Mouse (Mus musculus): ENCODE data around the gene Polg2.
"Not testable (repeated sequence)": the region's sequence is repeated elsewhere in the genome, so short reads cannot be mapped to it uniquely, and the experiment has no call there.

Polg2 gene

GRCm38 (mm10) chr11:106788775-106789459 lies 9.6 kb upstream of the Polg2 start, which contains the start of the genes Ddx5 and Cep95:
Gene Ddx5, minus strand, starts transcription at chr11:106789185.
Gene Cep95, plus strand, starts transcription at chr11:106789252.
- peak; percentile 99 for DNase-seq (ENCODE audit: low read depth, low spot score)

- peak; percentile 97 for DNase-seq (ENCODE audit: low read depth, low spot score)
These were observed 8.9 kb upstream of the Polg2 start for GRCm38 (mm10) chr11:106788026-106788774.

- DNase-seq (ENCODE audit: low read depth, low spot score): peak; percentile 89
These were observed 8.0 kb upstream of the Polg2 start for GRCm38 (mm10) chr11:106787131-106788025.

GRCm38 (mm10) chr11:106785043-106785442 lies 5.7 kb upstream of the Polg2 start:
- no peak for DNase-seq (ENCODE audit: low read depth, low spot score)

GRCm38 (mm10) chr11:106784476-106784875 lies 5.1 kb upstream of the Polg2 start:
- no peak for DNase-seq (ENCODE audit: low read depth, low spot score)

GRCm38 (mm10) chr11:106782841-106783764 lies 3.8 kb upstream of the Polg2 start:
- no peak for DNase-seq (ENCODE audit: low read depth, low spot score)

- not testable (repeated sequence) for DNase-seq (ENCODE audit: low read depth, low spot score)
These were observed 2.9 kb upstream of the Polg2 start for GRCm38 (mm10) chr11:106782271-106782670.

GRCm38 (mm10) chr11:106780590-106781220 lies 1.4 kb upstream of the Polg2 start:
- DNase-seq (ENCODE audit: low read depth, low spot score): no peak

- no peak for DNase-seq (ENCODE audit: low read depth, low spot score)
These were observed 720 bp upstream of the Polg2 start for GRCm38 (mm10) chr11:106780089-106780425.

GRCm38 (mm10) chr11:106778589-106779387 lies 549 bp downstream of the Polg2 start:
- no peak for DNase-seq (ENCODE audit: low read depth, low spot score)

- no peak for DNase-seq (ENCODE audit: low read depth, low spot score)
These were observed 1.2 kb downstream of the Polg2 start for GRCm38 (mm10) chr11:106778132-106778531.

- no peak for DNase-seq (ENCODE audit: low read depth, low spot score)
These were observed 1.9 kb downstream of the Polg2 start for GRCm38 (mm10) chr11:106777395-106777794.

- DNase-seq (ENCODE audit: low read depth, low spot score): no peak
These were observed 2.4 kb downstream of the Polg2 start for GRCm38 (mm10) chr11:106776960-106777359.

- no peak for DNase-seq (ENCODE audit: low read depth, low spot score)
These were observed 6.3 kb downstream of the Polg2 start for GRCm38 (mm10) chr11:106773061-106773460.

- peak; percentile 65 for DNase-seq (ENCODE audit: low read depth, low spot score)
These were observed 9.0 kb downstream of the Polg2 start for GRCm38 (mm10) chr11:106770195-106770974.

GRCm38 (mm10) chr11:106767516-106767915 lies 11.8 kb downstream of the Polg2 start:
- DNase-seq (ENCODE audit: low read depth, low spot score): peak; percentile 70

GRCm38 (mm10) chr11:106766611-106767162 lies 12.7 kb downstream of the Polg2 start:
- DNase-seq (ENCODE audit: low read depth, low spot score): no peak

- DNase-seq (ENCODE audit: low read depth, low spot score): no peak
These were observed 16.5 kb downstream of the Polg2 start for GRCm38 (mm10) chr11:106762800-106763185.
